23 mouse cellular contexts compared by ENCODE assay signal in genomic region chr1:154450799-154451198, GRCm38 (mm10).
"Had no signal": no experiment of that assay in that cellular context is flagged by ENCODE, and none has a peak within 500 bp of the region (broad histone marks: within the 10 kb centered on the region; RNA-seq: fewer than 3 reads in every experiment).

No protein-coding gene starts in this region.

- DNase-seq: gastrocnemius, adult 2 months; gastrocnemius, postnatal 14 days; gastrocnemius, postnatal 36 days; heart, adult 18-20 months; heart, postnatal 14 days; heart, postnatal 36 days; kidney, adult 18-20 months; kidney, adult 8-10 months; kidney, postnatal 10 days; kidney, postnatal 25 days; kidney, postnatal 4 days; liver; liver, embryonic 13.5 days had no signal

- ATAC-seq: hindbrain, postnatal 0 days; intestine, postnatal 0 days had no signal

- H3K27ac ChIP-seq: gastrocnemius, adult 2 months; heart, embryonic 13.5 days; heart, embryonic 15.5 days; hindbrain, embryonic 13.5 days; hindbrain, embryonic 15.5 days; hindbrain, postnatal 0 days; limb, embryonic 10.5 days; limb, embryonic 12.5 days; liver, embryonic 13.5 days; liver, embryonic 15.5 days had no signal

- H3K4me3 ChIP-seq: gastrocnemius, adult 2 months; heart, embryonic 13.5 days; heart, embryonic 15.5 days; hindbrain, embryonic 13.5 days; hindbrain, embryonic 15.5 days; left cerebral cortex, adult 2 months; limb, embryonic 10.5 days; limb, embryonic 12.5 days; liver, embryonic 13.5 days; liver, embryonic 15.5 days had no signal
